Mouse (Mus musculus): ENCODE data around the gene Nol11.

GRCm38 (mm10) chr11:107223169-107223561 lies 34.0 kb upstream of the Nol11 start:
- TF ChIP-seq CTCF (IDR thresholded peaks at IDR 0.05; ENCODE audit: low read depth, low read length): no peak
- no peak for TF ChIP-seq POLR2AphosphoS5 (IDR thresholded peaks at IDR 0.05; ENCODE audit: insufficient replicate concordance, low read depth, low read length)
- no peak for TF ChIP-seq GATA2 (IDR thresholded peaks at IDR 0.05; ENCODE audit: borderline replicate concordance, low read depth, low read length)
- TF ChIP-seq GATA1 (IDR thresholded peaks at IDR 0.05; ENCODE audit: borderline replicate concordance, low read length): no peak

Data from G1E (cell line).